Mouse (Mus musculus) limb, embryonic 13.5 days (tissue): ENCODE data around the gene Calm3. TPM values are rescaled to one million over a fixed set of nuclear protein-coding genes. Genes with fewer than 3 reads are reported as not detected.

Source experiments
- ATAC-seq: fragments of 200-750 bp; cut with Nextera tagmentation; 2 replicates; pipeline ENCODE4 v1.8.0; 2017; ENCODE audit warnings: low read depth, moderate number of reproducible peaks, moderate TSS enrichment; ENCODE audit not compliant: low FRiP score
- H3K27ac ChIP-seq: fragments of 300-500 bp; sonication (generic); 2 replicates; pipeline ENCODE4 v1.5.1; 2015; ENCODE audit warnings: inconsistent platforms, mild to moderate bottlenecking, moderate library complexity
- H3K27me3 ChIP-seq: fragments of 300-500 bp; sonication (generic); 2 replicates; pipeline ENCODE4 v1.6.1; 2015; ENCODE audit warnings: mild to moderate bottlenecking, inconsistent platforms
- H3K36me3 ChIP-seq: fragments of 300-500 bp; sonication (generic); 2 replicates; pipeline ENCODE4 v1.6.1; 2015; ENCODE audit warnings: inconsistent platforms, mild to moderate bottlenecking, moderate library complexity
- H3K4me1 ChIP-seq: fragments of 300-500 bp; sonication (generic); 2 replicates; pipeline ENCODE4 v1.6.1; 2015; ENCODE audit warnings: inconsistent platforms
- H3K4me2 ChIP-seq: fragments of 300-500 bp; sonication (generic); replicated peaks from 2 replicates; pipeline ENCODE4 v1.6.1; 2015; ENCODE audit warnings: inconsistent platforms, mild to moderate bottlenecking, moderate library complexity
- H3K4me3 ChIP-seq: fragments of 300-500 bp; sonication (generic); 2 replicates; pipeline ENCODE4 v1.5.1; 2015; ENCODE audit warnings: moderate library complexity, mild to moderate bottlenecking, inconsistent platforms
- H3K9ac ChIP-seq: fragments of 300-500 bp; sonication (generic); 2 replicates; pipeline ENCODE4 v1.6.1; 2015; ENCODE audit warnings: mild to moderate bottlenecking, inconsistent platforms
- H3K9me3 ChIP-seq: fragments of 300-500 bp; sonication (generic); 2 replicates; pipeline ENCODE4 v1.6.1; 2016; ENCODE audit warnings: inconsistent platforms
- WGBS: fragments of 180-500 bp; shearing (Covaris S2); methylation state at CpG from one replicate; pipeline ENCODE4 v1.1.7; 2015; 5-methylcytosine and 5-hydroxymethylcytosine counted together
- polyA plus RNA-seq: library from polyadenylated mRNA; unstranded; fragments of >200 nt; fragmentation: Nextera tagmentation; extraction: Ambion mirVana; gene quantifications from 2 replicates; pipeline ENCODE4 v1.2.1, GENCODE M21; 2015

The Calm3 gene
- polyA plus RNA-seq, 1 experiment from 2014 or later: 103 TPM

- Histone ChIP-seq H3K36me3 (no peaks in the 10 kb centered on the region), H3K27ac (no peak overlapping the region), H3K4me1 (peaks cover 58% of the 10 kb centered on the region), H3K4me2 (no peak overlapping the region), H3K4me3 (no peak overlapping the region), H3K27me3 (peaks cover 52% of the 10 kb centered on the region), H3K9ac (no peak overlapping the region), H3K9me3 (no peaks in the 10 kb centered on the region)
- WGBS: 56% methylated on average over 8 of the region's 8 CpGs
- ATAC-seq: no peak
Measured at GRCm38 (mm10) chr7:16948923-16949458, 25.1 kb upstream of the Calm3 start.

GRCm38 (mm10) chr7:16947959-16948361 is 24.0 kb upstream of the Calm3 start:
- Histone ChIP-seq H3K4me2 (peak overlapping the region; percentile 88), H3K27me3 (peaks cover 52% of the 10 kb centered on the region), H3K27ac (peak overlapping the region; percentile 69; the same call in 1 of the 2 replicates), H3K36me3 (no peaks in the 10 kb centered on the region), H3K4me3 (peak overlapping the region; percentile 70), H3K4me1 (peaks cover 62% of the 10 kb centered on the region), H3K9ac (peak overlapping the region; percentile 26; the same call in 1 of the 2 replicates), H3K9me3 (no peaks in the 10 kb centered on the region)
- ATAC-seq: peak; percentile 52
- 6% methylated on average over 4 of the region's 4 CpGs for WGBS

- WGBS: 13% methylated on average over 21 of the region's 22 CpGs
- peaks cover 62% of the 10 kb centered on the region for H3K4me1 ChIP-seq
- H3K36me3 ChIP-seq: no peaks in the 10 kb centered on the region
- H3K27ac ChIP-seq: peak overlapping the region; percentile 48
- H3K4me2 ChIP-seq: peak overlapping the region; percentile 88
- H3K27me3 ChIP-seq: peaks cover 52% of the 10 kb centered on the region
- peak overlapping the region; percentile 70 for H3K4me3 ChIP-seq
- no peaks in the 10 kb centered on the region for H3K9me3 ChIP-seq
- no peak for ATAC-seq
- peak overlapping the region; percentile 63 for H3K9ac ChIP-seq
Measured at GRCm38 (mm10) chr7:16947349-16947895, 23.5 kb upstream of the Calm3 start.

- Histone ChIP-seq H3K9me3 (no peaks in the 10 kb centered on the region), H3K36me3 (no peaks in the 10 kb centered on the region), H3K27me3 (peaks cover 52% of the 10 kb centered on the region), H3K9ac (peak overlapping the region; percentile 63), H3K4me2 (peak overlapping the region; percentile 88), H3K4me1 (peaks cover 62% of the 10 kb centered on the region), H3K4me3 (peak overlapping the region; percentile 70), H3K27ac (peak overlapping the region; percentile 48)
- ATAC-seq: no peak
- 4% methylated on average over 53 of the region's 53 CpGs for WGBS
Measured at GRCm38 (mm10) chr7:16946441-16947348, 22.8 kb upstream of the Calm3 start.

GRCm38 (mm10) chr7:16945419-16945818 is 21.5 kb upstream of the Calm3 start:
- Histone ChIP-seq H3K9me3 (no peaks in the 10 kb centered on the region), H3K27ac (peak overlapping the region; percentile 3; the same call in 1 of the 2 replicates), H3K4me3 (peak overlapping the region; percentile 70), H3K36me3 (no peaks in the 10 kb centered on the region), H3K27me3 (peaks cover 52% of the 10 kb centered on the region), H3K4me2 (peak overlapping the region; percentile 88), H3K4me1 (peaks cover 70% of the 10 kb centered on the region), H3K9ac (peak overlapping the region; percentile 81)
- ATAC-seq: no peak
- 12% methylated on average over 17 of the region's 17 CpGs for WGBS

GRCm38 (mm10) chr7:16944808-16945315 is 20.9 kb upstream of the Calm3 start:
- WGBS: 1% methylated on average over 22 of the region's 22 CpGs
- Histone ChIP-seq H3K9ac (peak overlapping the region; percentile 81), H3K27me3 (peaks cover 52% of the 10 kb centered on the region)

GRCm38 (mm10) chr7:16944061-16944807 is 20.3 kb upstream of the Calm3 start, which contains the start of gene Pnmal2:
Gene Pnmal2, plus strand, starts transcription at chr7:16944682.
- Histone ChIP-seq H3K27me3 (peaks cover 45% of the 10 kb centered on the region), H3K4me1 (peaks cover 66% of the 10 kb centered on the region), H3K4me3 (peak within 1 kb of the TSS; percentile 70), H3K27ac (peak within 1 kb of the TSS; percentile 48; the same call in 1 of the 2 replicates), H3K36me3 (no peaks in the 10 kb centered on the region), H3K9me3 (no peaks in the 10 kb centered on the region), H3K9ac (peak within 1 kb of the TSS; percentile 81), H3K4me2 (peak within 1 kb of the TSS; percentile 88)
- peak; percentile 88 for ATAC-seq
- 12% methylated on average over 36 of the region's 36 CpGs for WGBS

More at GRCm38 (mm10) chr7:16944808-16945315, 20.9 kb upstream of the Calm3 start:
- no peaks in the 10 kb centered on the region for H3K9me3 ChIP-seq
- peak overlapping the region; percentile 88 for H3K4me2 ChIP-seq
- H3K36me3 ChIP-seq: no peaks in the 10 kb centered on the region
- peak overlapping the region; percentile 70 for H3K4me3 ChIP-seq
- no peak for ATAC-seq
- peaks cover 70% of the 10 kb centered on the region for H3K4me1 ChIP-seq
- peak overlapping the region; percentile 48; the same call in 1 of the 2 replicates for H3K27ac ChIP-seq

- no peaks in the 10 kb centered on the region for H3K9me3 ChIP-seq
- no peak overlapping the region for H3K4me3 ChIP-seq
- no peak overlapping the region for H3K9ac ChIP-seq
- H3K36me3 ChIP-seq: no peaks in the 10 kb centered on the region
- no peak overlapping the region for H3K4me2 ChIP-seq
- peaks cover 32% of the 10 kb centered on the region for H3K27me3 ChIP-seq
- H3K27ac ChIP-seq: no peak overlapping the region
- 71% methylated on average over 4 of the region's 4 CpGs for WGBS
- peaks cover 62% of the 10 kb centered on the region for H3K4me1 ChIP-seq
- no peak for ATAC-seq
Measured at GRCm38 (mm10) chr7:16942861-16943260, 18.9 kb upstream of the Calm3 start.

GRCm38 (mm10) chr7:16940292-16940691 is 16.4 kb upstream of the Calm3 start:
- Histone ChIP-seq H3K4me3 (no peak overlapping the region), H3K9ac (no peak overlapping the region), H3K4me2 (no peak overlapping the region), H3K27me3 (peaks cover 6% of the 10 kb centered on the region), H3K9me3 (no peaks in the 10 kb centered on the region), H3K27ac (peak overlapping the region; percentile 67), H3K36me3 (no peaks in the 10 kb centered on the region), H3K4me1 (peaks cover 36% of the 10 kb centered on the region)
- ATAC-seq: no peak
- WGBS: 52% methylated on average over 7 of the region's 7 CpGs

GRCm38 (mm10) chr7:16938117-16938791 is 14.3 kb upstream of the Calm3 start:
- Histone ChIP-seq H3K4me1 (peaks cover 24% of the 10 kb centered on the region), H3K27ac (no peak overlapping the region), H3K4me3 (no peak overlapping the region), H3K36me3 (no peaks in the 10 kb centered on the region), H3K27me3 (no peaks in the 10 kb centered on the region), H3K9ac (no peak overlapping the region), H3K4me2 (no peak overlapping the region), H3K9me3 (no peaks in the 10 kb centered on the region)
- WGBS: 73% methylated on average over 17 of the region's 17 CpGs
- peak; percentile 46; the same call in 1 of the 2 replicates for ATAC-seq

- no peak overlapping the region for H3K9ac ChIP-seq
- 43% methylated on average over 4 of the region's 4 CpGs for whole genome bisulfite sequencing
- peaks cover 24% of the 10 kb centered on the region for H3K4me1 ChIP-seq
- no peaks in the 10 kb centered on the region for H3K9me3 ChIP-seq
- H3K36me3 ChIP-seq: no peaks in the 10 kb centered on the region
- no peak for ATAC-seq
- H3K27ac ChIP-seq: no peak overlapping the region
- H3K27me3 ChIP-seq: no peaks in the 10 kb centered on the region
- no peak overlapping the region for H3K4me2 ChIP-seq
- no peak overlapping the region for H3K4me3 ChIP-seq
Measured at GRCm38 (mm10) chr7:16937312-16937711, 13.4 kb upstream of the Calm3 start.
